Mouse (Mus musculus): ENCODE results near the gene Gm13287.
"Not testable (repeated sequence)": the region's sequence is repeated elsewhere in the genome, so short reads cannot be mapped to it uniquely, and the experiment has no call there.

Gene Gm13287

GRCm38 (mm10) chr4:88802954-88803353 lies at the start of gene Gm13287:
Gm13287 (plus strand) TSS chr4:88803254.
- not testable (repeated sequence) for DNase-seq (ENCODE audit: low read depth, low spot score)

GRCm38 (mm10) chr4:88754818-88755340 lies 48.2 kb upstream of the Gm13287 start, which contains the start of gene Gm13271:
Gm13271 (plus strand) TSS chr4:88754868.
- not testable (repeated sequence) for DNase-seq (ENCODE audit: low read depth, low spot score)

- not testable (repeated sequence) for DNase-seq (ENCODE audit: low read depth, low spot score)
These were observed 46.2 kb upstream of the Gm13287 start for GRCm38 (mm10) chr4:88756581-88757513.

GRCm38 (mm10) chr4:88757628-88758031 lies 45.4 kb upstream of the Gm13287 start:
- not testable (repeated sequence) for DNase-seq (ENCODE audit: low read depth, low spot score)

GRCm38 (mm10) chr4:88758751-88759150 lies 44.3 kb upstream of the Gm13287 start:
- not testable (repeated sequence) for DNase-seq (ENCODE audit: low read depth, low spot score)

- not testable (repeated sequence) for DNase-seq (ENCODE audit: low read depth, low spot score)
These were observed 43.3 kb upstream of the Gm13287 start, which contains the start of gene Gm13283 for GRCm38 (mm10) chr4:88759610-88760268. Gm13283 (plus strand) TSS chr4:88760119.

- DNase-seq (ENCODE audit: low read depth, low spot score), result not testable (repeated sequence)
These were observed 42.6 kb upstream of the Gm13287 start for GRCm38 (mm10) chr4:88760431-88760830.

- not testable (repeated sequence) for DNase-seq (ENCODE audit: low read depth, low spot score)
These were observed 41.3 kb upstream of the Gm13287 start for GRCm38 (mm10) chr4:88761776-88762175.

- not testable (repeated sequence) for DNase-seq (ENCODE audit: low read depth, low spot score)
These were observed 40.7 kb upstream of the Gm13287 start for GRCm38 (mm10) chr4:88762341-88762740.

GRCm38 (mm10) chr4:88763384-88764018 lies 39.6 kb upstream of the Gm13287 start:
- peak; percentile 63 for DNase-seq (ENCODE audit: low read depth, low spot score)

GRCm38 (mm10) chr4:88773534-88773933 lies 29.5 kb upstream of the Gm13287 start, which contains the start of gene Gm13290:
Gm13290 (plus strand) TSS chr4:88773834.
- not testable (repeated sequence) for DNase-seq (ENCODE audit: low read depth, low spot score)

GRCm38 (mm10) chr4:88776622-88777021 lies 26.4 kb upstream of the Gm13287 start, which contains the start of gene Gm13289:
Gm13289 (plus strand) TSS chr4:88776922.
- not testable (repeated sequence) for DNase-seq (ENCODE audit: low read depth, low spot score)

GRCm38 (mm10) chr4:88779550-88779949 lies 23.5 kb upstream of the Gm13287 start, which contains the start of gene Gm13272:
Gm13272 (plus strand) TSS chr4:88779850.
- not testable (repeated sequence) for DNase-seq (ENCODE audit: low read depth, low spot score)

GRCm38 (mm10) chr4:88780320-88780719 lies 22.7 kb upstream of the Gm13287 start:
- DNase-seq (ENCODE audit: low read depth, low spot score), result not testable (repeated sequence)

- DNase-seq (ENCODE audit: low read depth, low spot score), result not testable (repeated sequence)
These were observed 21.2 kb upstream of the Gm13287 start, which contains the start of gene Ifnz for GRCm38 (mm10) chr4:88781831-88782230. Ifnz (plus strand) TSS chr4:88782131.

- DNase-seq (ENCODE audit: low read depth, low spot score), result not testable (repeated sequence)
These were observed 20.7 kb upstream of the Gm13287 start for GRCm38 (mm10) chr4:88782335-88782734.

GRCm38 (mm10) chr4:88785409-88785808 lies 17.6 kb upstream of the Gm13287 start, which contains the start of gene Gm13276:
Gm13276 (plus strand) TSS chr4:88785709.
- DNase-seq (ENCODE audit: low read depth, low spot score), result not testable (repeated sequence)

- DNase-seq (ENCODE audit: low read depth, low spot score), result not testable (repeated sequence)
These were observed 14.7 kb upstream of the Gm13287 start, which contains the start of gene Gm13277 for GRCm38 (mm10) chr4:88788402-88788801. Gm13277 (plus strand) TSS chr4:88788632.

GRCm38 (mm10) chr4:88791250-88791649 lies 11.8 kb upstream of the Gm13287 start, which contains the start of gene Gm13278:
Gm13278 (plus strand) TSS chr4:88791550.
- DNase-seq (ENCODE audit: low read depth, low spot score), result not testable (repeated sequence)

GRCm38 (mm10) chr4:88793936-88794675 lies 8.9 kb upstream of the Gm13287 start, which contains the start of gene Gm13275:
Gm13275 (plus strand) TSS chr4:88794487.
- not testable (repeated sequence) for DNase-seq (ENCODE audit: low read depth, low spot score)

Measured in mesoderm, embryonic 11.5 days (tissue).